Mouse (Mus musculus) kidney, postnatal 36 days (tissue): ENCODE measurements around the gene Gm21992.

Experiments used
- DNase-seq, 2 experiments: peaks; one replicate each; pipeline ENCODE4 v3.0.0; 2021 to 2022; ENCODE audit warnings: mixed read lengths in 2 of 2

Gene Gm21992

DNA sequence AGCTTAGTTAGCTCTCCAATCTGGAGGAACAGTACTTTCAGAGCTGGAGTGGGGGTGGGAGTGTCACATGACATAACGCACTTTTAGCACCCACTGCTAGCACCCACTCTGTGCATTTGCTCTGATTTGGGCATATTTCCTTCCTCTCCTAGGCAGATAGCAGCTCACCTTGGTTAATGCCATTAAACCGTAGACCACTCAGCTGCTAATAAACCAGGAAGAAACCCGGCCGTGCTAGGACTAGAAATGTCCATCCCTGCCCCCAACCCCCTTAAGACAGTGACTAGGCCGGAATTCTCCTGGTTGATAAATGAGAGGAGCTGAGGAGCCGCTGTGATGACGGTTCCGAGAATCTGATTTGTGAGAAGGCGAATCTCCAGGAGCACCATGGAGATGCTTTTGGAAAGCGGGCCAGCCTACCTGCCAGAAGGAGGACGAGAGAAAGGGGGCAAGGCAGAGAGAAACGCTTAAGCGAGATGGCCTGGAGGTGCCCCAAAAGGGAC lies 100.3 kb downstream of the Gm21992 start, which contains the start of gene Sptbn2:
Gene Sptbn2, plus strand, starts transcription at position 70 of the 503 bp plus-strand sequence.
- DNase-seq, result no peak

DNA sequence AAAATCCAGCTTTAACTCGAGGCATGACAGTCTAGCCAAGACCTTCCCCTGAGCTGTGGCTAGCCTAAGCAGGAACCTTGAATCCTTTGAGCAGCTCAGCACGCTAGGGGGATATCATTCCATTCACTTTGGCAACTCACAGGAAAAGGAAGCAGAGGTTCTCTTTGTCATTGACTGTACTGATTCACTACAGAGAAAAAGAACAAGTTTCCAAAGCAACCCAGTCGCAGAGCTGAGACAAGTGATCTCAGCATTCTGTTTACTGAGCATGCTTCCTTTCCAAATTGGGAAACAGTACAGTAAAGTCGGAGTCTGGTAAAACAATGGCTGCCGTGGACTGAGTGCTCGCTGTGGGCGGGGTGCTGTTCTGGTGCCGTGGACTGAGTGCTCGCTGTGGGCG lies 102.6 kb downstream of the Gm21992 start:
- no peak for DNase-seq

DNA sequence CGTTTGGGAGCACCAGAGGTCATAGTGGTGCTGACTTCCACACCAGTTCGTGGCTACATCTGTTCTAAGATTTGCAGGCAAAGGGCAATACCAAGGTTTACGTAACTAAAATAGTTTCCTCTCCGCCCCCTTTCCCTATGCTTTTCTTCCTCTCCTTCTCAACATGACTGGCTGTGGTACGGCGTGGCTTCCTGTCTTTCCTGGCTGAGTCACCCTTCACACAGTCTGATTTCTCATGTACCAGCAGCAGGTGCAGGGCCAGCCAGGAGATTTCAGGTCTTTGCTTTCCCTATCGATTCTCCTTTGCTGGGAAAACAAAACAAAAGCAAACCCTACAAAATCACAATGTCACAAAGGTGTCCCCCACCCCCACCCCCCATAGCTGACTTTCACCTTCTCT lies 110.2 kb downstream of the Gm21992 start:
- DNase-seq, result no peak

DNA sequence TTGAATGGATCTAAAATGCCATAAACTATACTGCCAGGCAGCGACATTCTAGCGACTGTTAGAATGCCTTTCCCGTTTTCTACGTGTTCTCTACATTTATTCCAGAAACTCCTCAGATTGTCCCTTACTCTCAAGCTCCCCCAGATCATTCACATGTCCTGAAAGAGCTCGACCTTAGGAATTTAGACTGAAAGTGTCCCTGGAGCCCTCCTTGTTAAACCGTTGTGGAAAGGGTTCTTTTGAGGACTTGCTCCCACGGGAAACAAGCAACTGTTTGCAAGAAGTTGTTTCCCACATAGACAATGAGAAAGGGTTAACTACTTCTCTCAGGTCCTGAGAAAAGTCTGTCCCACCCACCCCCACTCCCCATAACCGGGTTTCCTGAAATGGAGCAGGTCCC lies 110.8 kb downstream of the Gm21992 start:
- no peak for DNase-seq

DNA sequence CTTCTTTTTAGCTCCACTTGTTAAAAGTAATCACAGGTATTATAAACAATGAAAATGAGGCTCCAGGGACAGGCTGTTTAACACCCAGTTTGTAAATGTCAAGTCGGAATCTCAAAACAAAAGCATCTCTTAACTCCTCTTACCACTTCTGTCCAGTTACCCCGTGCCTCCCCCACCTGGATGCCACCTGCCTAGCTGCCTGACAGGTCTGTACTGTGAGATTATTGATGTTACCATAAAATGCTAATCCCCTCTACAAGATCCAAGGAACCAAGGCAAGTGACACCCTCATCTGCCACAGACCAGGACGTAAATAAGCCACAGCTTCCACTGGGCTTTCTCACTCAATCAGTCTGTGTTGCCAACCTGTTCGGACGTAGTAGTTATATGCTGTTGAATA lies 111.6 kb downstream of the Gm21992 start:
- no peak for DNase-seq

DNA sequence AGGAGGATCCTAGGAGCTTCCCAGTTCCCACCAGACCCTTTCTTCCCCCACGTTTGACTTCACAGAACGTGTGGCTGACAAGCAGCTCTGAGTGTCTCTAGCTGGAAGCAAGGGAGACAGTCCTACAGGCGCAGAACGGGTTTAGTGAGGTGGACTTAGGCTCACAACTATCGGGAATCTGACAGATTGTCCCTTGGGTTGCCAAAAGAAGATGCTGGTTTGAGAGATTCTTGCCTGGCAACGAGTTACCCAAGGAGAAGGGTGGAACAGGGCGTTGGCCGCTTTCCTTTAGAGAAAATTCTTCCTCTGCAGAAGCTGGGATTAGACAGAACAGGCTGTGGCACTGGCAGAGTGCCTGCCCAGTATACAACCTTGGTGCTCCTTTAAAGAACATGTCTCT lies 112.6 kb downstream of the Gm21992 start:
- no peak for DNase-seq

DNA sequence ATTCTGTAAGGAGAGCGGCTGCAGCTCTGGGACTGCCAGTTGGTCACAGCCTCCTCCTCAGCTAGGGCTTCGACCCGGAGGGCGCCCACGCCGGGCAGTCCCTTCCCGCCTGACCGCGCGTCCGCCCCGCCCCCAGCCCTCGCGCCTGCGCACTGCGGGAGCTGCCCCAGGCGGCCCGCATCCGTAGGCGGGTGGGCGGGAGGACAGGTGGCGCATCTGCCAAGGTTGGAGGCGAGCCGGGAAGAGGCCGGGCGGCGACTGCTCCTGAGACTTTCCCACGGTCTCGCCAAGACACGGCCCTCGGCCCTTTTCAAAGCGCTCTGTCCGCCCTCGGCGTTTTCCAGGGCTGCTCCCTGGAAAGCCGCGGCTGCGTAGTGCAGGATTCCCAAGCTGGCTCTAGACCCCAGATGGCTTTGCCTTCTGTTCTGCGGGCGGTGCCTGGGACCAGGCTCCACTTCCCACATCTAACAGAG lies 113.2 kb downstream of the Gm21992 start, which contains the start of gene Gm960:
Gene Gm960, minus strand, starts transcription at position 464 of the 473 bp plus-strand sequence.
- DNase-seq, result peak; percentile 70 to 89

DNA sequence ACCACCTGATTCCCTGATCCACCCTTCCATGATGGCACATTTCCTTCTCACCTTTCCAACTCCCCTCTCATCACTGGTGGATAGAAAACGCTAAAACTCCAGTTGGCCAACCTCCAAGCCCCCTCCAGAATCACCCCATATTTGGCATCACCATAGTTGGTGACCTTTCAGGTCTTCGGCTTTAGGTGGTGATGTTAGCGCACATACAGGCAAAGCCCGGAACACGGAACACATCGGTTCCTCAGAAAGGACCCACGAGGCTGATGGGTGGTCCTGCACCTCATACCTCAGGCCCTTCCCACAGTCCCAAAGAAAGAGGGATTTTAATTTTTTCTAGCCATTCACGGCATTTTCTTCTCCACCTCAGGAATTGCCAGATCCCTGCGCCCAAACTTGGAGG lies 113.7 kb downstream of the Gm21992 start:
- no peak for DNase-seq

DNA sequence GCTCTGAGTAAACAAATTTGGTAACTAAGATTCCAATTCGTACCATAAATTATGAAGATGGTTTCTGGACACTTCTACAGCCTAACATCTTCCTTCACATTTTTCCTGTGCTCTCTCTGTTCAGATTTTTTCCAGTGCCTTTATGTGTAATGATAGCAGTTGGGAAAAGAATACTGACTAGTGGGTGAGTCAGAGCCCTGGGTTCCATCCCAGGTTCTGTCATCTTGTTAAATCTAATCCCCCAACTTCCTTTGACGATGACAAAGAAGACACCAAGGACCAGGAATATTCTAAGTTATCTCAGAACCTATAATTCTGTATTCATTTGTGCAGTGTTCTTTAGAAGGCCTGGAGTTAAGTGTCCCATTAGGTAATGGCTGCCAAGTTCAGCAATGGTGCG lies 114.3 kb downstream of the Gm21992 start:
- DNase-seq, result no peak

DNA sequence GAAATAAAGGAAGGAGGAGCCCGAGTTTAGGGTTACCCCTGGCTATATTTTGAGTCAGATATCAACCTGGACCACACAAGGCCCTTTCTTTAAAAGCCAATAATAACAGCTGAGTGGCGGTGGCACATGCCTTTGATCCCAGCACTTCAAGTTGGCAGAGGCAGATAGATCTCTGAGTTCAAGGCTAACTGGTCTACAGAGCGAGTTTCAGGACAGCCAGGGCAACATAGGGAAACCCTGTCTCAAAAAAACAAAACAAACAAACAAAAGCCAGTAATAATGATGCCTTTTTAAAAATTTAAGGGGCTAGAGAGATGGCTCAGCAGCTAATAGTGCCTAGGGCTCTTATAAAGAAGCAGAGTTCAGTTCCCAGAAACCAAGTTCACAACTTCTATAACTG lies 117.1 kb downstream of the Gm21992 start:
- DNase-seq, result no peak
